Mouse (Mus musculus): Measurements from ENCODE around the gene Smpdl3b. TPM values are rescaled to one million over a fixed set of nuclear protein-coding genes. Genes with fewer than 3 reads are reported as not detected.
A peak's percentile ranks its signal among the peaks of the same experiment; 100 is the strongest.

Gene Smpdl3b
- total and polyA plus RNA-seq, 2 experiments = 0.34 to 0.65 TPM

DNA sequence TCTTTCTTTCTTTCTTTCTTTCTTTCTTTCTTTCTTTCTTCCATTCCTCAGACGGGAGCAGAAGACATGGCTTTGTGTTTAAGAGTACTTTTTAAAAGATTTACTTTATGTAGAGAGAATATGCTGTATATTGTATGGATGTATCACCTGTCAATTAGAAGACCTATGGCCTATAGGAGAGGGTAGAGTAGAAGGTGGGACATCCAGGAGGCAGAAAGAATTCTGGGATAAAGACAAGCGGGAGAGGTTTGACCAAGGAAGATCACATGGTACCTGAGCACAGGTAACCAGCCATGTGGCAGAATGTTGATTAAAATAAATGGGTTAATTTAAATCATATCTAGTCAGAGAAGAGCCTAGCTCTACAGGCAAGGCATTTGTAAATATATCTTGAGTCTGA, 22.3 kb downstream of the Smpdl3b start:
- H3K79me2 ChIP-seq (ENCODE audit: control insufficient read depth, insufficient read depth, low read length) = no peaks in the 10 kb centered on the region
- no peaks in the 10 kb centered on the region for H3K36me3 ChIP-seq (ENCODE audit: control insufficient read depth, insufficient read depth, low read length)
- H3K4me1 ChIP-seq (ENCODE audit: control insufficient read depth, insufficient read depth, low read length) = peaks cover 8% of the 10 kb centered on the region; the same call in 1 of the 2 replicates
- no peak overlapping the region for H3K27ac ChIP-seq (replicated peaks; ENCODE audit: insufficient read depth, low read depth, low read length)
- no peak overlapping the region for H3K9ac ChIP-seq (ENCODE audit: low read depth, low read length)
- H3K27me3 ChIP-seq (ENCODE audit: control insufficient read depth, insufficient read depth, low read length) = no peaks in the 10 kb centered on the region
- no peak overlapping the region for H3K4me3 ChIP-seq (ENCODE audit: insufficient read depth, low read depth, low read length)
- 100% methylated on average over 2 of the region's 2 CpGs for WGBS
- TF ChIP-seq CTCF (IDR thresholded peaks at IDR 0.05; ENCODE audit: low read depth, low read length) = no peak
- TF ChIP-seq POLR2A (IDR thresholded peaks at IDR 0.05; ENCODE audit: extremely low read depth, insufficient read depth, low read length) = no peak
- no peak for DNase-seq (ENCODE audit: extremely low read depth, low read depth, low spot score)

DNA sequence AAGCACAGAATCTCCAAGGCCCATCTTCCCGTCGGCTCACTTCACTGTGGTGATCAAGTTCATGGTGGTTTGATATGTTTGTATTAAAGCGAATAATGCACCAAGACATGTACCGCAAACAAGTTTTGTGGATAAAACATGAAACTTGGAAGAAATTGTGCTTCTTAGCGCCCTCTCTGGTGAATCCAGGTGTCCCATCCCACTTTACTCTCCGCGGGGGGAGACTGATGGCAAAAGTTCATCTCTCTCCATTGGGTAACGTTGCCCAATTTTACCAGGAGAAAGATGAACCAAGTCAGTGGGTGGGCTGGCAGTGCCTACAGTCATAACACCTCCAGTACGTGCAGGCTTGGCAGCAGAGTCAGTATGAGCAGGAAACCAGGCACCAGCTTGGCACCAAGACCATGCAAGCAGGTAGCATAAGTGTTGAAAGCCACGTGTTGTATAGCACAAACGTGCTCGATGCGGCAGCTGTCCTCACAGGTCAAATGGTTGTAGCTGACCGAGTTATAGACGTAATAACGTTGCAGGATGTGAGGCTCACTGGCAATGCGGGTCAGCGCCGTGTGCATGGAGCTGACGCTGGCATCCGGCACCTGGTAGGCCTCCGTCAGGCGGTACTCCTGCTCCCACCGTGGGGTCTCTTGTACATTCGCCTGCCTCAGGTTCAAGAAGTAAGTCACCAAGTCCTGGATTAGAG, 23.8 kb downstream of the Smpdl3b start:
- no peak overlapping the region for H3K27ac ChIP-seq (replicated peaks; ENCODE audit: insufficient read depth, low read depth, low read length)
- H3K4me3 ChIP-seq (ENCODE audit: insufficient read depth, low read depth, low read length) = no peak overlapping the region
- H3K36me3 ChIP-seq (ENCODE audit: control insufficient read depth, insufficient read depth, low read length) = no peaks in the 10 kb centered on the region
- TF ChIP-seq POLR2A (IDR thresholded peaks at IDR 0.05; ENCODE audit: extremely low read depth, insufficient read depth, low read length) (no peak), CTCF (IDR thresholded peaks at IDR 0.05; ENCODE audit: low read depth, low read length) (no peak)
- H3K79me2 ChIP-seq (ENCODE audit: control insufficient read depth, insufficient read depth, low read length) = no peaks in the 10 kb centered on the region
- no peak for DNase-seq (ENCODE audit: extremely low read depth, low read depth, low spot score)
- H3K4me1 ChIP-seq (ENCODE audit: control insufficient read depth, insufficient read depth, low read length) = peaks cover 8% of the 10 kb centered on the region; the same call in 1 of the 2 replicates
- 94% methylated on average over 25 of the region's 25 CpGs for WGBS
- H3K9ac ChIP-seq (ENCODE audit: low read depth, low read length) = no peak overlapping the region
- no peaks in the 10 kb centered on the region for H3K27me3 ChIP-seq (ENCODE audit: control insufficient read depth, insufficient read depth, low read length)

DNA sequence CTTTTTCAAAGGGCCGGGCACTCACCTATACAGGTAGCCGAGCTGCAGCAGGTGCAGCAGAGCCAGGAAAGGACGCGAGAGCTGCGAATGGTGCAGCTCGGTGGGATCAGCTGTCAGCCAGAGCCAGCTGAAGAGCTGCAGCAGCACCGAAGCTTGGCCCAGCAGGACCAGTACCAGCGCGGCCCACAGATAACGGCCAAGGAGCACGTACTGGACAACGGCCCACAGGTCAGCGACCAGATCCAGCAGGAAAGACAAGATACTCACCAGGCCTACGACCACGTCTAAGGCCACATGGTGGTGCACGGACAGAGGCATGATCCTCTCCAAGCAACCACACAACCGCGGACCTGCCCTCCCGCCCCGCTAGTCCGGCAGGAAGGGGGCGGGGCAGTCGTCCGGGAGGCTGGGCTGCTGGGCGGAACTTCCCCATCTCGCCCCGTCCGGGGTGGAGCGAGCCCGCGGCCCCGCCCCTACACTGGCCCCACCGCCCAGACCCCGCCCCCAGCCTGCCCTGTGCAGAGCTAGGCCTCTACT, 24.8 kb downstream of the Smpdl3b start, which contains the start of gene Xkr8:
TSS of gene Xkr8 (minus strand) at position 399 of the 537 bp plus-strand sequence.
- Histone ChIP-seq H3K4me1 (ENCODE audit: control insufficient read depth, insufficient read depth, low read length) (peaks cover 8% of the 10 kb centered on the region; the same call in 1 of the 2 replicates), H3K27me3 (ENCODE audit: control insufficient read depth, insufficient read depth, low read length) (no peaks in the 10 kb centered on the region), H3K9ac (ENCODE audit: low read depth, low read length) (peak within 1 kb of the TSS; percentile 40), H3K79me2 (ENCODE audit: control insufficient read depth, insufficient read depth, low read length) (no peaks in the 10 kb centered on the region), H3K27ac (replicated peaks; ENCODE audit: insufficient read depth, low read depth, low read length) (no peak within 1 kb of the TSS), H3K4me3 (ENCODE audit: insufficient read depth, low read depth, low read length) (peak within 1 kb of the TSS; percentile 55), H3K36me3 (ENCODE audit: control insufficient read depth, insufficient read depth, low read length) (no peaks in the 10 kb centered on the region)
- TF ChIP-seq CTCF (IDR thresholded peaks at IDR 0.05; ENCODE audit: low read depth, low read length) (peak; percentile 53), POLR2A (IDR thresholded peaks at IDR 0.05; ENCODE audit: extremely low read depth, insufficient read depth, low read length) (peak; percentile 50; the same call in 1 of the 2 replicates)
- DNase-seq (ENCODE audit: extremely low read depth, low read depth, low spot score) = peak; percentile 78
- 1% methylated on average over 33 of the region's 34 CpGs for WGBS

DNA sequence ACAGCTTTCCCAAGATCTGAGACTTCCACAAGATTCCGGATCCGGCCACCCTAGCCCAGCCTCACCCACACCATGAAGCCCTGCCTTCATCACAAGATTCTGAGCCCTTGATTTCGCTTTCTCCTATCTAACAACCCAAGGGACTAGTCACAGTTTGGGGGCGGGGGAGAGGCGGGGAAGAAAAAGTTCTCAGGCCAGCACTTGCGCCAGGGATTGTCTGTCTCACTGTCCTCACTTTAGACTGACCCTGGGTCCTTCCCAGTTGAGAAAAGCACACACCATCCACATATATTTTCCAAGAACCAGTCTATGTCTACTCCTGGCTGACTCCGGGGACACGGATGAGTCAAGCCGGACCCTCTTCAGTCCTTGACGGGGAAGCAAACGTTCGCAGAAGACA, 25.4 kb downstream of the Smpdl3b start:
- peak overlapping the region; percentile 40 for H3K9ac ChIP-seq (ENCODE audit: low read depth, low read length)
- no peaks in the 10 kb centered on the region for H3K79me2 ChIP-seq (ENCODE audit: control insufficient read depth, insufficient read depth, low read length)
- peaks cover 8% of the 10 kb centered on the region; the same call in 1 of the 2 replicates for H3K4me1 ChIP-seq (ENCODE audit: control insufficient read depth, insufficient read depth, low read length)
- WGBS = 48% methylated on average over 12 of the region's 12 CpGs
- no peaks in the 10 kb centered on the region for H3K27me3 ChIP-seq (ENCODE audit: control insufficient read depth, insufficient read depth, low read length)
- H3K36me3 ChIP-seq (ENCODE audit: control insufficient read depth, insufficient read depth, low read length) = no peaks in the 10 kb centered on the region
- no peak for DNase-seq (ENCODE audit: extremely low read depth, low read depth, low spot score)
- TF ChIP-seq POLR2A (IDR thresholded peaks at IDR 0.05; ENCODE audit: extremely low read depth, insufficient read depth, low read length) = no peak
- no peak overlapping the region for H3K27ac ChIP-seq (replicated peaks; ENCODE audit: insufficient read depth, low read depth, low read length)
- peak overlapping the region; percentile 55 for H3K4me3 ChIP-seq (ENCODE audit: insufficient read depth, low read depth, low read length)

DNA sequence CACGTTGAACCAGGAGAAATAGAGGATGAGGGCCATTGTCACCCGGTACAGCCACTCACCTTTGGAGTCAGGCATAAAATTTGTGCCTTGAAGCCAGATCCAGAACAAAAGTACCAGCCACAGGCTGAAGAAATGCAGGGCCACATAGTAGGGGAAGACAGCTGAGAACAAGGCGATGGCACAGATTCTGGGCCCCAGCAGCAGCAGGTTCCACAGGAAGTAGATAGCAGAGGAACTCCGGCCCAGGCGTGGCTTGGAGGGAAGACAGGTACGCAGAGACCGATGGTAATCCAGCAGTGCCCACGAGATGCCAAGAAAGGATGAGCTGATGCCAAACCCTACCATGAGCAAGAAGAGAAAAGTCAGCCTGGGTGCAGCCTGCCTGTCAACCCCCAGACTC, 28.8 kb downstream of the Smpdl3b start:
- Histone ChIP-seq H3K9ac (ENCODE audit: low read depth, low read length) (no peak overlapping the region), H3K36me3 (ENCODE audit: control insufficient read depth, insufficient read depth, low read length) (0 out of 2 replicates have a peak, but pooled peaks cover 1% of the 10 kb centered on the region), H3K4me1 (ENCODE audit: control insufficient read depth, insufficient read depth, low read length) (peaks cover 8% of the 10 kb centered on the region; the same call in 1 of the 2 replicates), H3K27me3 (ENCODE audit: control insufficient read depth, insufficient read depth, low read length) (no peaks in the 10 kb centered on the region), H3K27ac (replicated peaks; ENCODE audit: insufficient read depth, low read depth, low read length) (no peak overlapping the region), H3K79me2 (ENCODE audit: control insufficient read depth, insufficient read depth, low read length) (no peaks in the 10 kb centered on the region), H3K4me3 (ENCODE audit: insufficient read depth, low read depth, low read length) (no peak overlapping the region)
- TF ChIP-seq POLR2A (IDR thresholded peaks at IDR 0.05; ENCODE audit: extremely low read depth, insufficient read depth, low read length) (no peak), CTCF (IDR thresholded peaks at IDR 0.05; ENCODE audit: low read depth, low read length) (no peak)
- DNase-seq (ENCODE audit: extremely low read depth, low read depth, low spot score) = no peak
- WGBS = 83% methylated on average over 8 of the region's 8 CpGs

DNA sequence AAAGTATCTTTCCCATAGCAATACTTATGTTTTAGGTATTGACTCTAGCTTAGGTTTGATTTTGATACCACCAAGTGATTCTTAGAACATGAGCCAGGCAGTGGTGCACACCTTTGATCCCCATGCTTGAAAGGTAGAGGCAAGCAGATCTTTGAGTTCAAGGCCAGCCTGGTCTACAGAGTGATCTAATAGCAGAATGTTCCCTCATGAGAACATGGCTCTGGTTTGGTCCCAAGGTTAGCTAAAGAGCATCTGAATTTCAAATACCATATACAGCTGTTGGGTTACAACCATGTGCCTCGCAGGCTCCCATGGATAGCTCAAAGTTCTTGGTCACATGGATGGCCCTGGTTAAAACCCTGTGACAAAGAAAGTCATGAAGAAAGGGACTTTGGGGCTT, 38.8 kb downstream of the Smpdl3b start:
- Histone ChIP-seq H3K79me2 (ENCODE audit: control insufficient read depth, insufficient read depth, low read length) (no peaks in the 10 kb centered on the region), H3K36me3 (ENCODE audit: control insufficient read depth, insufficient read depth, low read length) (peaks cover 18% of the 10 kb centered on the region), H3K27me3 (ENCODE audit: control insufficient read depth, insufficient read depth, low read length) (no peaks in the 10 kb centered on the region), H3K4me3 (ENCODE audit: insufficient read depth, low read depth, low read length) (no peak overlapping the region), H3K4me1 (ENCODE audit: control insufficient read depth, insufficient read depth, low read length) (no peaks in the 10 kb centered on the region), H3K9ac (ENCODE audit: low read depth, low read length) (no peak overlapping the region), H3K27ac (replicated peaks; ENCODE audit: insufficient read depth, low read depth, low read length) (no peak overlapping the region)
- DNase-seq (ENCODE audit: extremely low read depth, low read depth, low spot score) = no peak
- WGBS = 97% methylated on average over 1 of the region's 1 CpGs
- no peak for TF ChIP-seq POLR2A (IDR thresholded peaks at IDR 0.05; ENCODE audit: extremely low read depth, insufficient read depth, low read length)
- TF ChIP-seq CTCF (IDR thresholded peaks at IDR 0.05; ENCODE audit: low read depth, low read length) = no peak
